Mouse (Mus musculus) T-cell, adult 2 months (primary cell): ENCODE results near the gene March8.

Source experiments
- DNase-seq: peaks from one replicate; pipeline ENCODE4 v3.0.0; 2022; ENCODE audit warnings: low spot score

Gene March8

GRCm38 (mm10) chr6:116371500-116371899 lies 33.7 kb downstream of the March8 start:
- no peak for DNase-seq

- no peak for DNase-seq
Measured at GRCm38 (mm10) chr6:116374136-116374535, 36.3 kb downstream of the March8 start.

GRCm38 (mm10) chr6:116374618-116375017 lies 36.8 kb downstream of the March8 start:
- no peak for DNase-seq

GRCm38 (mm10) chr6:116378892-116379291 lies 41.1 kb downstream of the March8 start:
- DNase-seq, result no peak

GRCm38 (mm10) chr6:116380157-116380556 lies 42.3 kb downstream of the March8 start:
- no peak for DNase-seq

- no peak for DNase-seq
Measured at GRCm38 (mm10) chr6:116381605-116382004, 43.8 kb downstream of the March8 start.

- no peak for DNase-seq
Measured at GRCm38 (mm10) chr6:116383582-116383981, 45.8 kb downstream of the March8 start.

- DNase-seq, result no peak
Measured at GRCm38 (mm10) chr6:116385194-116386044, 47.6 kb downstream of the March8 start.

GRCm38 (mm10) chr6:116386045-116386415 lies 48.2 kb downstream of the March8 start:
- no peak for DNase-seq

GRCm38 (mm10) chr6:116386506-116386905 lies 48.7 kb downstream of the March8 start:
- DNase-seq, result no peak

GRCm38 (mm10) chr6:116388068-116388467 lies 50.2 kb downstream of the March8 start:
- DNase-seq, result no peak

- no peak for DNase-seq
Measured at GRCm38 (mm10) chr6:116389481-116389880, 51.7 kb downstream of the March8 start.

- no peak for DNase-seq
Measured at GRCm38 (mm10) chr6:116394916-116395648, 57.3 kb downstream of the March8 start.

GRCm38 (mm10) chr6:116397621-116398020 lies 59.8 kb downstream of the March8 start:
- no peak for DNase-seq

- no peak for DNase-seq
Measured at GRCm38 (mm10) chr6:116398136-116398535, 60.3 kb downstream of the March8 start.

GRCm38 (mm10) chr6:116401746-116402423 lies 64.1 kb downstream of the March8 start:
- no peak for DNase-seq

- DNase-seq, result no peak
Measured at GRCm38 (mm10) chr6:116402426-116402825, 64.6 kb downstream of the March8 start.

- no peak for DNase-seq
Measured at GRCm38 (mm10) chr6:116405243-116405642, 67.4 kb downstream of the March8 start.

GRCm38 (mm10) chr6:116405715-116406114 lies 67.9 kb downstream of the March8 start:
- DNase-seq, result no peak

GRCm38 (mm10) chr6:116406152-116406551 lies 68.3 kb downstream of the March8 start:
- no peak for DNase-seq

GRCm38 (mm10) chr6:116406680-116407079 lies 68.9 kb downstream of the March8 start:
- no peak for DNase-seq

- DNase-seq, result no peak
Measured at GRCm38 (mm10) chr6:116407216-116407615, 69.4 kb downstream of the March8 start.
